Mouse (Mus musculus) midbrain, embryonic 16.5 days (tissue): ENCODE results near the gene Mdm2. TPM values are rescaled to one million over a fixed set of nuclear protein-coding genes. Genes with fewer than 3 reads are reported as not detected.
A peak's percentile ranks its signal among the peaks of the same experiment; 100 is the strongest.

Source experiments
- ATAC-seq: fragments of 200-750 bp; cut with Nextera tagmentation; 2 replicates; pipeline ENCODE4 v1.8.0; 2017; ENCODE audit warnings: moderate TSS enrichment
- H3K27ac ChIP-seq: fragments of 300-500 bp; sonication (generic); 2 replicates; pipeline ENCODE4 v1.5.1; 2014; ENCODE audit warnings: mild to moderate bottlenecking, low read length, mixed read lengths
- H3K27me3 ChIP-seq: fragments of 300-500 bp; sonication (generic); 2 replicates; pipeline ENCODE4 v1.6.1; 2014; ENCODE audit warnings: low read depth, low read length, mixed read lengths; ENCODE audit not compliant: control insufficient read depth, insufficient read depth
- H3K36me3 ChIP-seq: fragments of 300-500 bp; sonication (generic); 2 replicates; pipeline ENCODE4 v1.6.1; 2014; ENCODE audit warnings: mild to moderate bottlenecking, low read length, moderate library complexity, mixed read lengths; ENCODE audit not compliant: control insufficient read depth, insufficient read depth
- H3K4me1 ChIP-seq: fragments of 300-500 bp; sonication (generic); 2 replicates; pipeline ENCODE4 v1.6.1; 2014; ENCODE audit warnings: mild to moderate bottlenecking, low read length, mixed read lengths; ENCODE audit not compliant: control insufficient read depth, insufficient read depth
- H3K4me2 ChIP-seq: fragments of 300-500 bp; sonication (generic); 2 replicates; pipeline ENCODE4 v1.6.1; 2014; ENCODE audit warnings: mild to moderate bottlenecking, low read length, mixed read lengths
- H3K4me3 ChIP-seq: fragments of 300-500 bp; sonication (generic); 2 replicates; pipeline ENCODE4 v1.5.1; 2014; ENCODE audit warnings: low read depth, mild to moderate bottlenecking, low read length, moderate library complexity, mixed read lengths
- H3K9ac ChIP-seq: fragments of 300-500 bp; sonication (generic); 2 replicates; pipeline ENCODE4 v1.6.1; 2014; ENCODE audit warnings: low read depth, low read length, mixed read lengths
- H3K9me3 ChIP-seq: fragments of 300-500 bp; sonication (generic); replicated peaks from 2 replicates; pipeline ENCODE4 v1.6.1; 2014; ENCODE audit warnings: mild to moderate bottlenecking, low read length, mixed read lengths; ENCODE audit not compliant: control insufficient read depth, poor library complexity, severe bottlenecking
- WGBS: fragments of 180-500 bp; shearing (Covaris S2); extraction: QIAGEN DNeasy Blood & Tissue Kit; methylation state at CpG from one replicate; pipeline ENCODE4 v1.1.7; 2014; 5-methylcytosine and 5-hydroxymethylcytosine counted together
- polyA plus RNA-seq: library from polyadenylated mRNA; unstranded; fragments of >200 nt; fragmentation: Nextera tagmentation; extraction: Ambion mirVana; gene quantifications from 2 replicates; pipeline ENCODE4 v1.2.1, GENCODE M21; 2015

Mdm2 gene
- polyA plus RNA-seq, 1 experiment from 2014 or later = 53.1 TPM

DNA sequence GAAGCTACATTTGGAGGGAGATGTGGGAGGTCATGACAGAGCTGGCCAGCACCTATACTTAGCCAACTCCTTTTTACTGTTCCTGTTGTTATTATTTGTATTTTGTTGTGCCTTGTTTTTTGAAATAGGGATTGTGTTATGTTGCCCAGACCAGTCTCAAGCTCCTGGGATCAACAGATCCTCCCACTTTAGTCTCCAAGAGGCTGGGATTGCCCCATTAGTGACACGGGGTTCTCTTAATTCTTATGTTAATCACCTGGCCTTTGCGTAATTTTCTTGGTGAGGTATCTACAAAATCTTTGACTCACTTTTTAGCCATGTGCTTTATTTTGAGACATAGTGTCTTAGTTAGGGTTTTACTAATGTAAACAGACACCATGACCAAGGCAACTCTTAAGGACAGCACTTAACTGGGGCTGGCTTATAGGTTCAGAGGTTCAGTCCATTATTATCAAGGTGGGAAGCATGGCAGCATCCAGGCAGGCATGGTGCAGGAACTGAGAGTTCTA lies 62.5 kb downstream of the Mdm2 start:
- no peak overlapping the region for H3K9ac ChIP-seq
- no peak overlapping the region for H3K4me2 ChIP-seq
- no peaks in the 10 kb centered on the region for H3K9me3 ChIP-seq
- no peaks in the 10 kb centered on the region for H3K36me3 ChIP-seq
- no peaks in the 10 kb centered on the region for H3K27me3 ChIP-seq
- 72% methylated on average over 2 of the region's 2 CpGs for WGBS
- H3K4me3 ChIP-seq = no peak overlapping the region
- no peaks in the 10 kb centered on the region for H3K4me1 ChIP-seq
- no peak overlapping the region for H3K27ac ChIP-seq
- ATAC-seq = no peak

DNA sequence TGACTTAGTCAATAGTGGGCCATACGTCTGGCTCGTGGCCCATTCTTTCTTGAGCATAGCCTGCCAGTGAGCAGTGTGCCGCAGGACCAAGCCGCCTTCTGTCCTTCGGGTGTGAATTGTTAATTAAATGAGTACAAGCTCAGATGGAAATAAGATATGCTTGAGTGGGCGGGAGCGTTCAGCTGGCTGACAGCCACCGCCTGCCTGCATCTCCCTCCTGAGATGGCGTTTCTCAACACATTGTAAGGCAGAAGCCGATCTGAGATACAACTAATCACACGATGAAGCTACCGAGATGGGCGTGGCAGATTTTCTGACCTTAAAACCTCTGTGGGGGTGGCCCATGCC lies 63.4 kb downstream of the Mdm2 start:
- H3K9ac ChIP-seq = no peak overlapping the region
- no peak overlapping the region for H3K4me3 ChIP-seq
- H3K4me2 ChIP-seq = no peak overlapping the region
- no peaks in the 10 kb centered on the region for H3K9me3 ChIP-seq
- no peaks in the 10 kb centered on the region for H3K4me1 ChIP-seq
- H3K27me3 ChIP-seq = no peaks in the 10 kb centered on the region
- ATAC-seq = 0 out of 2 replicates have a peak, but pooled peaks have one; percentile 28
- no peaks in the 10 kb centered on the region for H3K36me3 ChIP-seq
- no peak overlapping the region for H3K27ac ChIP-seq
- WGBS = 29% methylated on average over 13 of the region's 13 CpGs

DNA sequence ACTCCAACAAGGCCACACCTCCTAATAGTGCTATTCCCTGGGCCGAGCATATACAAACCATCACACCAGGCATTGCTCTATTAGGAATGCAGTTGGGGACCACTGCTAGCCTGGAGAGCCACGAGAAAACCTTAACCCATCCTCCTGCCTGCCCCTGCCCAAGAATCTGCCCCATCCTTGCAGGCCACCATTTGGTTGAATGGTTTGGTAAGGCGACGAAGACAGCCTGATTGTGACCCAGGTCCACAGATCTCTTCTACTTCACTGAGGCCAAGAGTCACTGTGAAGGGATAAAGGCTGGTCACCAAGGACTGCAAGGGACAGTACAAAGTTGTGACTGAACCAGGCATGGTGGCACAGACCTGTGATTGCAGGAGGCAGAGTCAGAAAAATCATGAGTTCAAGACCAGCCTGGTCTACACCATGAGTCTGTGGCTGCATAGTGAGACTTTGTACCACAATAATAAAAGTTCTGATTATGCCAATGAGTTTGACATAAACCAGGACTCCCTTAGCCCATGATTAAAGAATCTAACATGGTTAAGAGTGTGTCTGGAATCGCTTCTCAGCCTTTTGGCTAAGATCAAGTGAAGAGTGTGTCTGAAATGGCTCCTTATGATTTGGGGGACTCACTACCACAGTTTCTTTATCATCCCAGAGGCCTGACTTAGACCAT lies 63.9 kb downstream of the Mdm2 start:
- H3K9ac ChIP-seq = no peak overlapping the region
- no peak overlapping the region for H3K4me2 ChIP-seq
- ATAC-seq = no peak
- H3K4me1 ChIP-seq = no peaks in the 10 kb centered on the region
- H3K4me3 ChIP-seq = no peak overlapping the region
- H3K36me3 ChIP-seq = no peaks in the 10 kb centered on the region
- 92% methylated on average over 5 of the region's 5 CpGs for WGBS
- H3K27ac ChIP-seq = no peak overlapping the region
- H3K9me3 ChIP-seq = no peaks in the 10 kb centered on the region
- H3K27me3 ChIP-seq = no peaks in the 10 kb centered on the region

DNA sequence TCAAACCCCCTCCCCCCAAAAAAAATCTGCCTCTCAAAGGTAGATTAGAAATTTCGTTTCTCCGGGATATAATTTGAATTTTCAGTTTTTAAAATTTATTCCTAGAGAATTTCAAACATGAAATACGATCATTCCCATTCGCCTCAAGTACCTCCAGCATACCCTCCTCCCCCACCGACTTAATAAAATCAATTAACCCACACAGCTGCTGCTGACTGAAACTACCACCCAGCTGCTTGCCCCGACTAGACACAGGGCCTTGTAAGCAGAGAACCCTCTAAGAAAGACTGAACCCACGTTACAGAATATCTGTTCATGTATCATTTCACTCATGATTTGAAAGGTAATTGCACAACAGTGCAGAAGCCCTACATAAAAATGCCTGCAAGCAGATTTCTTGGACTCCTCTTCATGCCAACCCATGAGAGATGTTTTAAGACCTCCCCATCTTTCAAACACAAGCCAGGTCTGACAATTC lies 65.0 kb downstream of the Mdm2 start:
- H3K9me3 ChIP-seq = no peaks in the 10 kb centered on the region
- no peaks in the 10 kb centered on the region for H3K27me3 ChIP-seq
- no peak for ATAC-seq
- H3K4me3 ChIP-seq = no peak overlapping the region
- H3K4me1 ChIP-seq = no peaks in the 10 kb centered on the region
- no peak overlapping the region for H3K4me2 ChIP-seq
- H3K9ac ChIP-seq = no peak overlapping the region
- 80% methylated on average over 7 of the region's 7 CpGs for WGBS
- H3K36me3 ChIP-seq = no peaks in the 10 kb centered on the region
- no peak overlapping the region for H3K27ac ChIP-seq

DNA sequence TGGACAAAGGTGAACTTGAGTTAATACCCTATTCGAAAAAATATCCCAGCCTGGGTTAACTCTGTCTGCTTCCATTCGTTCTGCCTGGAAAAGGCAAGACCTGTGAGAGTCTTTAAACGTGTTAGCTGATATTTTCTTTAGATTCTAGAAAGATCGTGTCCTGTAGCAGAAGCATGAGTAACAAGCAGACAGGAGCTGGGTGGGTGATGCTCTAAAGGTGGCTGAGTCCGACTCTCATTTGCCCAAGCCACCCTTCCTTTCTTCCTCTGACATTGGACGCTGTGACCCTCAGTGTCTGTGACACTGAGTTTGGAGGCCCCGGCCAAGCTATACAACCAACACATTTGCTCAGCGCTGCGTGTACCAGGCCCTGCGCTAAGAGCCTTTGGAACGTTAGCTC lies 65.7 kb downstream of the Mdm2 start:
- Histone ChIP-seq H3K9me3 (no peaks in the 10 kb centered on the region), H3K4me1 (no peaks in the 10 kb centered on the region), H3K4me3 (no peak overlapping the region), H3K27me3 (no peaks in the 10 kb centered on the region), H3K27ac (no peak overlapping the region), H3K4me2 (no peak overlapping the region), H3K36me3 (no peaks in the 10 kb centered on the region), H3K9ac (no peak overlapping the region)
- 92% methylated on average over 11 of the region's 11 CpGs for WGBS
- ATAC-seq = no peak

DNA sequence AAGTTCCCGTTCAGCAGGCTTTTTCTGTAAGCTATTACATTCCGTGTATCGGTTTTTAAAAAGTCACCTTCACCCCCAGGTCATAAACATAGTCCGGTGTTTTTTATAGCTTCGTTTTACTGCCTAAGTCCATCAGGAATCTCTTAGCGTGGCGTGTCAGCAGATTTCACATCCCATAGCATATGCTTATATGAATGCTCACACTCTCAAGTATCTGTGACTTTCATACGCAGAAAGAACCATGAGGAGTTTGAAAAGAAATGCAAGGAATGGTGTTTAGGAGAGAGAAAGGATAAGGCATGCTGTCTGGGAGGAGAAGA lies 66.2 kb downstream of the Mdm2 start:
- Histone ChIP-seq H3K4me1 (no peaks in the 10 kb centered on the region), H3K4me2 (no peak overlapping the region), H3K9me3 (no peaks in the 10 kb centered on the region), H3K27ac (no peak overlapping the region), H3K27me3 (no peaks in the 10 kb centered on the region), H3K9ac (no peak overlapping the region), H3K4me3 (no peak overlapping the region), H3K36me3 (no peaks in the 10 kb centered on the region)
- no peak for ATAC-seq
- 91% methylated on average over 8 of the region's 8 CpGs for WGBS

DNA sequence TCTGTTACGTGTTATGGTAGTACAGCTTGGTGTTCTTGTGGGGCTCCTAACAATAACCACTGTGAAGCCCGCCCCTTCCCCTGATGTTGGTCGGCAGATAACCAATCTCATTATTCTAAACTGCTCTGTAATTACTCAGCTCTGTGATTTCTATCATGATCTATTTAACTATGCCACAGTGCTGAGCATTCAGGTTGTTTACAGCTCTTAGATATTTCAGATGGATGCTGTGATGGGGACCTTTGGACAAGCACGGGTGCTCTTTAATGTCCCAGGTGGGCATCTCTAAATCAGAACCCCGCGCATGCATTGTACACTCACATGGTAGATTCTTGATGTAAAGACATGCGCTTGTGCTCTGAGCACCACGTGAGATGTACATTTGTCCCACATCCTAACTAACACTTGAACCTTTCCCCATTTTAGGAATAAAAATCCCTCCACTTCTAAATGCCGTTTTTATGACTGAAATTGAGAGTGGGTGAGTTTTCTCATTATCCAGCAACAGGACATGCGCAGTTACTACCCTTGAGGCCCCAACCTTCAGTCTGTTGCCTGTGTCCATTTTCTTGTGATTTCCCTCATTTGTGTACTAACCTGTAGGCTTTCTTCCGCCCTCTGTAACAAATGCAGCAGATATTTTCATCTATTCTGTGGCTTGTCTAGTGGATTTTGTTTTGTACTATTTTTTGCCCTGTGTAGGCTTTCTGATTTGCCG lies 66.7 kb downstream of the Mdm2 start:
- Histone ChIP-seq H3K4me3 (no peak overlapping the region), H3K27ac (no peak overlapping the region), H3K9ac (no peak overlapping the region), H3K36me3 (no peaks in the 10 kb centered on the region), H3K4me1 (no peaks in the 10 kb centered on the region), H3K9me3 (no peaks in the 10 kb centered on the region), H3K27me3 (no peaks in the 10 kb centered on the region), H3K4me2 (no peak overlapping the region)
- WGBS = 90% methylated on average over 12 of the region's 12 CpGs
- no peak for ATAC-seq

DNA sequence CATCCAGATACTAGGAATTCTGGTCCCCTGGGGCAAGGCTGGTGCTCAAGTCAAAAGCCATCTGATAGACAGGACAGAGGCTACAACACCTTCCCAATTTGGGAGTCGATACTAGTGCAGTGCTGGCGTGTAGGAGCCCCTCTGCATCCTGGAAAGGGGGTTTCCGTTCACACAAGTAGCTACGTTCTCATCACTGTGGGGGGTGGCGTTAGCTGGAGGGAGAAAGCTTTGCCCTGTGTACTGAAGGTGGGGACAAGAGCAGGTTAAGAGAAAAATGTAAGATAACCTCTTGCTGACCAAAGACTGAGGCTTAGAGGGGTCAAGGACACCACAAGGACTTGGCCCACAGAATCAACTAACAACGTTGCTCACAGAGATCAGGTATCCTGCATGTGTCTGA lies 67.3 kb downstream of the Mdm2 start:
- 79% methylated on average over 6 of the region's 6 CpGs for WGBS
- Histone ChIP-seq H3K4me2 (no peak overlapping the region), H3K4me3 (no peak overlapping the region), H3K27me3 (no peaks in the 10 kb centered on the region), H3K27ac (no peak overlapping the region), H3K9ac (no peak overlapping the region), H3K4me1 (no peaks in the 10 kb centered on the region), H3K9me3 (no peaks in the 10 kb centered on the region), H3K36me3 (no peaks in the 10 kb centered on the region)
- no peak for ATAC-seq

DNA sequence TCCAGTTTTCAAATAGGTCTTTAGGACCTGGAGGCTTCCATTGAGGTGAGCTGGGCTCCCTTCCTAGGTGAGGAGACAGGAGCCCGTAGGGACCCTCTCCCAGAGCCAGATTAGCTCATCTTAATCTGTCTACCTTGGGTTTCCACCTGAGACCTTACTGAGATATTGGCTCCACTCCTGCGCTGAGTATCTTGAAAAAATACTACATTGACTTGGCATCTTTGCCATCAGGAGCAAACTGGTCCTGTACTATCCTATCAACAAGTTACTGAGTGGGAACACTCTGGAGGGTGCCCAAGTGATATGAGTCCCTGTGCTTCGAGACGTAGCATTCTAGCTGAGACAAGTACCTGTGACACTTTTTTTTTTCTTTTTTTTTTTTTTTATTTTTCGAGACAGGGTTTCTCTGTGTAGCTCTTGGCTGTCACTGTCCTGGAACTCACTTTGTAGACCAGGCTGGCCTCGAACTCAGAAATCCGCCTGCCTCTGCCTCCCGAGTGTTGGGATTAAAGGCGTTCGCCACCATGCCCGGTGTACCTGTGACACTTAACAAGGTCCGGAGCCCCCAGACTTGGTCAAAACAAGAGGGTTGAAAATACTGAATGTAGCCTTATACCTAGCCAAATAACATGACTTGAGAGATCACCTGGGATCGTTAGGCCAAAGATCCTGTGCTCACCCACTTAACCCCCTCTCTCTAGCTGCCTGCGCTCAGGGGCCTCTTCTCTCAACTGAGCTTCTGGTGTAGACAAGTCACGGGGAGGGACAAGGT lies 67.9 kb downstream of the Mdm2 start:
- no peak overlapping the region for H3K4me2 ChIP-seq
- H3K4me1 ChIP-seq = no peaks in the 10 kb centered on the region
- 92% methylated on average over 15 of the region's 15 CpGs for WGBS
- no peaks in the 10 kb centered on the region for H3K9me3 ChIP-seq
- H3K27ac ChIP-seq = no peak overlapping the region
- H3K36me3 ChIP-seq = no peaks in the 10 kb centered on the region
- H3K4me3 ChIP-seq = no peak overlapping the region
- H3K27me3 ChIP-seq = no peaks in the 10 kb centered on the region
- no peak overlapping the region for H3K9ac ChIP-seq
- no peak for ATAC-seq
